Mouse (Mus musculus): ENCODE results near the gene Rtn4.

- TF ChIP-seq POLR2A (IDR thresholded peaks at IDR 0.05; ENCODE audit: control insufficient read depth, low read depth, low read length), result no peak
- no peak for TF ChIP-seq CTCF (IDR thresholded peaks at IDR 0.05; ENCODE audit: control insufficient read depth, insufficient read depth, insufficient replicate concordance, low read depth, low read length)
Observed at GRCm38 (mm10) chr11:29788921-29789638, 96.3 kb downstream of the Rtn4 start.
